Mouse (Mus musculus) right cerebral cortex, postnatal 10 days (tissue): Measurements from ENCODE around the gene Med28.

Experiments
- DNase-seq, 2 experiments: peaks; one replicate each; pipeline ENCODE4 v3.0.0; 2021; ENCODE audit warnings: low spot score in 2 of 2

Gene Med28

DNA sequence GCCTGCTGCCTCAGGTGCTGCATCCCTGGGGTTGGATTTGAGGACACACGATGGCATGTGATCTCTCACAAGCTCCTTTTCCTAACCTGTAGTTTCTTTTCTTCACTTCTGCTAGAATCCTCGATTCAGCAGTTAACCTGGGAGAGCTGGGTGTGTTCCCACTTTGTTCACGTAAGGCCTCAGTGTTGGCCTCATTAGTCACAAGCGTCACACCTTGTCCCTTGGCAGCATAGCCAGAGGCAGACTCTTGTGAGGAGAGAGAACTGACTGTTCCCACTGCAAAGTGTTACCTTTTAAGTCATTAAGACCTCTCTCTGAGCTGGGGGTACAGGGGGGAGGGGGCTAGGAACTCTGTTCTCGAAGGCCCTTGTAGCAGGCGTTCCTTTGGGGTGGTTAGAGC, 7.1 kb upstream of the Med28 start:
- no peak for DNase-seq

DNA sequence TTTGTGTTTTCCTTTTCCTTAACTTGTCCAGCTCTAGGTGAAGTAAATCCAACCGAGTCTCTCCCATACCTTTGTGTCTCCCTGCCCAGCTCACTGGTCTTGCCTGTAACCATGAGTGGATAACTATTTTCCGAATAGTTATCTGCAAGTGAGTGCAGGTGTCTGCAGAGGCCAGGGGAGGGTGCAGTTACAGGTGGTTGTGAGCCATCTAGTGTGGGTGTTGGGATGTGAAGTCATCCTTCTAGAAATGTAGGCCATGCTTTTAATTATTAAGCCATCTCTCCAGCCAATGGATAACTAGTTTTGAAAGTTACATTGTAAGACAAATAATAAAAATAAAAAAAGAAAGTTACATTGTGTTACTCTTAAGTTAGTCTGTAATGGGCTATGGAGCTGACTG, 6.5 kb upstream of the Med28 start:
- DNase-seq = no peak

DNA sequence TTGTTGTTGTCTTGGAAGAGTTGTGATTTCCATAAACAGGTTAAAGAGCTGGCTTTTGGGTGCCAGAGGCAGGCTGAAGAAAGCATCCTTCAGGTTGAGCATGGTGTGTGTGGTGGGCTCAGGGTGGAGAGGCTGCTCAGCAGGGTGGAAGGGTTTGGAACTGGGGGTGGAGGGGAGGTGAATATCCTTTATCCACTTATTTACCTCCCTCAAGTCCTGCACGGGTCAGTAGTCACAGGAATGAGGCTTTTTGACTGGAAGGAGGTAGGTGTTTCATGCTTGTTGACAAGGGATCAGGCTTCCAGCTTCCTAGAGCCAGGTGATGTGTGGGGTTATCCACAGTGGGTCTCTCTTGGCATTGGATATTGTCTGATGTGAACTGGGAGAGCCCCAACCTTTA, 5.4 kb upstream of the Med28 start:
- no peak for DNase-seq

DNA sequence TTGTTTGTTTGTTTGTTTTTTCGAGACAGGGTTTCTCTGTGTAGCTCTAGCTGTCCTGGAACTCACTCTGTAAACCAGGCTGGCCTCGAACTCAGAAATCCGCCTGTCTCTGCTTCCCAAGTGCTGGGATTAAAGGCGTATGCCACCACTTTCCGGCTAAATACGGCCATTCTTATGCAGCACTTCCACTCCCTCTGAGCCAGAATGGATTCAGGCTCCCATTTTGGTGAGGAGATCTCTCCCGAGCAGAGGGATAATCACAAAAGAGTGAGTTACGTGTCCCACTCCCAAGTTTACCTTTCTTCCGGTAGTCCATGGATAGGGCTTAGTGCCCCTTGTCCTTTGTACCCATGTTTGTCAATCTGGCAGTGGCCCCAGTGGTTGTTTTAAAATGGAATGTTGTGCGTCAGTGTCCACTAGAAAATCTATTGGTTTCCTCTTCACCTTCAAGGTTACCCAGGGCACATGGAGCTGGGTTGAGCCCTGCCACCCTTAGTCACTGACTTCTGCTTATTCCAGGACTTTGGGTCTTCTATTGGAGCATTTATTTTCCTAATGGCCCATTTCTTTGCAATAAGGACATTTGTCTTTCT, 4.8 kb upstream of the Med28 start:
- no peak for DNase-seq

DNA sequence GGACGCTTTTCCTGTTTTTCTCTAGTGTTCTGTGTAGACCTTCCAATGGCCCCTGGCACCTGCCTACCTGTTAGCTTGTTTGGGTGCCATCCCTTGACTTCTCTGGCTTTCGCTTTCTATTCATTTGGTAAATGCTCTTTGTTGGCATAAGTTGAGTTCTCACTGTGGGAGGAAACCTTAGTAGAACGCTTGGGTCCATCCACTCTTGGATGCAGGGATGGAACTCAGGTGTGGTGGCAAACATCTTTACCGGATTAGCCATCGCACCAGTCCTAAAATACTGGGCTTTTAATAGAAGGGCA, 731 bp downstream of the Med28 start:
- no peak for DNase-seq

DNA sequence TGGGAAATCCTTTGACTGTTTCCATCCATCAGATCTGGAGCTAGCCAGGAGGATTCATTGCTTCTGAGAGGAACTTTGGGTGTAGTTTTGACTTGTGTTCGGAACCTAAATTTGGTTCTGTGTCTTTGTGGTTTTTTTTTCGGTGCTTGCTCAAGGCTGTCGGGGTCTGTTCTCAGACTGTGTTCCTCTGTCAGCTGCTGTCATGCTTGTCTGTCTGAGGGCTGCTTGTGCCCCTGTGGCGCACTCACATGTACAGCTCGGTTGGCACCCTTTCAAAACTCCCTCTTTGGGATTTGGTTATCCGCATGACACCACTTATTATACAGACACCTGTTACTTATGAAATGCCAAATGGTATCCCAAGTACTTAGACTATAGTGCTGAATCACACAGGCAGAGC, 1.6 kb downstream of the Med28 start:
- DNase-seq = no peak

DNA sequence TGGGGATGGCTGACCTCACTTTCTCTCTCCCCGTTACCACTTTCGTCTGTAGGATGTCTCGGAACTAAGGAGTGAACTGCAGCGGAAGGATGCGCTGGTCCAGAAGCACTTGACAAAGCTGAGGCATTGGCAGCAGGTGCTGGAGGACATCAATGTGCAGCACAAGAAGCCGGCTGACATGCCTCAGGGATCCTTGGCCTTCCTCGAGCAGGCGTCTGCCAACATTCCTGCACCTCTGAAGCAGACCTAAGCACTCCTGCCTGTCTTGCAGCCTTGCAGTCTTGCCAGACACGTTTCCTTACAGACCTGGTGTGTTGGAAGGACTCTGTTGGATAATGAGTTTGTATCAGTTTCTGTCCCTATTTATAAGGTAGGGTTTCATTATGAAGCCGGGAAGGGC, 5.1 kb downstream of the Med28 start:
- no peak for DNase-seq

DNA sequence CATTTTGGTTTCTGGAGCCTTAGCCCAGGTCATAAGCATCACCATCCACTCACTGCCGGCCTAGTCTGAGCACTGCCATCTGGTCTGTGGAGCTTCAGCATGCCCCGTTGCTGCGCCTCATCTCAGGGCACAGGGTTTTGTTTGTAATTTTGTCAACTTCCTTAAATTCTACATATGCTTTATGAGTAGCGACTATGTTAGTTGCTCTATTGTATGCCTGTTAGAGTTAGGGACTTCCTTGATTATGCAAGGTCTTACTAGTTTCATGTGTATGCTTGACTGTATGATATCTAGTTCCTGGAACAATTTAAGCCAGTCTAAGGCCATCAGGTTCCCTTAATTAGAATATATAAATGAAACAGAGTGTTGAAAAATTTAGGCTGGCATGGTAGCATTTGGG, 6.3 kb downstream of the Med28 start:
- DNase-seq = no peak

DNA sequence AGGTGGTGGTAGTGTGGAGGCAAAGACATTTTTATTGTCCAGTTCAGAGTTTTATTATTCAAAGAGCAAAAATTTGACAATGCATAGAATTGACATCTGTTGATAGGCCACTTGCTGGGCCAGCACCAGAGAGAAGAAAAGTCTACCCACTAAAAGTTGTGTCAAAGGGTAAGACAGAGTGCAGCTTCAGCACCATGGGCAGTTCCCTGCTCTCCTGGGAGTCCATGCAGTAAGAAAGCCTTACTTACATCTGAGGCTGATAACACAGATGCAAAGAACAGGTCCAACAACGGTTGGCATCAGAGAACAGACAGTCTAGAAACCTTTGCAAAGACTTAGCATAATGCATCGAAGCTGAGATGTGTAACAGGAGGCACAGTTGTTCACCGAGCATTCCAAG, 9.7 kb downstream of the Med28 start:
- DNase-seq = no peak

DNA sequence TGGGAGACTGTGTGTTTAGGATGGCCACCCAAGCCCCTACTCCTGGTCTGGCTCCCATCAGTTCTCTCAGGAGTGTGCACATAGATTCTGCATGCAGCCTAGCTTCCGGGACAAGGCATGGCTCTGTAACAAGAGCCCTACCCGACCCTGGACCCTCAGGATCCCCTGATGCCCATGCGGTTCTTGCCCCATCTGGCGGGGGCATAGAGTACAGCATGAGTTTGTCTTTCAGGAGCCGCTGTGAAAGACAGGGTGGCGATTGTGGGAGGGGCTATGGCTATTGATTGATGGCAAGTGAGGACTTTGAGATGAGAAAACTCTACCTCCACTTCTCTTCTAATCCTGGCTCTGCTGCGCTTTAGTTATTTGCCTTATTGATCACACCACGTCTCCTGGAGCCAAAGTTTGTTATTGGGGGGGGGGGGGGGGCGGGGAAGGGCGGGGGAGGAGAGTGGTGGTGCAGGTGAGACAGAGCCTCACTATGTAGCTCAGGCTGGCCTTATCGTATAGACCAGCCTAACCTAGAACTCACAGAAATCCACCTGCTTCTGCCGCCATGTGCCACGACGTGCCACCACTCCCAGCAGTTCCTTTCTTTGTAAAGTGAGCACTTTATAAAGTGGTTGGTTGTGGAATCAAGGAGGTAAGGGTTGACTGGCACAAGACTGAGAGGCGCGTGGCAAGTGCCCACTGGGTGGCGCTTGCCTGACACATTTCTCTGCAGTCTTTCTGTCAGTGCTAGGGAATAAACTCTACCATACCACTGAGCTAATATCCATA, 14.5 kb downstream of the Med28 start:
- peak; percentile 58 to 75 for DNase-seq

DNA sequence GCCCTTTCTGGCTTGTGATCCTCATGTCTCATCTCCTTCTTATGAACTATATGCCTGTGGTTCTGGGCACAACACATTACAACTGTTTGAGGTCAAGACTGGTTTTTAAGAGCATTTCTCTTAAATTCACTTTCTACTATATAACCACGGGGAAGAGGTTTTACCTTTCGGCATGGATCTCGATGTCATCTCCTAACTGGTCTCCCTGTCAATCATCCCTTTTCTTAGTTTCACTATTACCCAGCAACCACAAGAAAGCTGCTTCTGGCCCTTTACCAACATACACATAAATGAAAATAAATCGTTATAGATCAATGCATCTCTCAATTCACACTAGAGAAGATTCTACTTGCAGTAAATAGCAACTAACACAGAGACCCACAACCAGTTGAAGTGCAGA, 15.1 kb downstream of the Med28 start:
- DNase-seq = no peak

DNA sequence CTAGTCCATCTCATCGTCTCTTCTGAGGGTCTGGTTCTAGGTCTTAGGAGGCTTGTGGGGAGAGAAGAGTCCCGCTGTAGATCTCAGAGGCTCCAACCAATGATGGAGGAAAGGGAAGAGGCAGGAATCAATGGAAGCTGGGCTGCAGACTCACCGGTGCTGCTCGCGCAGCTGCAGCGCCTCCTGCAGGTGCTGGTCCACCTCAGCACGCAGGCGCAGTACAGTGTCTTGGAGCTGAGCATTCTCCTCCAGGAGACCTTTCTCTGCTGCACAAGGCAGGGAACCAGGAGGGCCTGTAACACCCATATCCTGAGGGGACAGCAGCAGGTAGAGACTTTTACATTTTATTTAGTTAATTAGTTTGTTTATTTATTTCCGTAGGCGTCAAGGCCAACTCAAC, 19.5 kb downstream of the Med28 start:
- DNase-seq = no peak

DNA sequence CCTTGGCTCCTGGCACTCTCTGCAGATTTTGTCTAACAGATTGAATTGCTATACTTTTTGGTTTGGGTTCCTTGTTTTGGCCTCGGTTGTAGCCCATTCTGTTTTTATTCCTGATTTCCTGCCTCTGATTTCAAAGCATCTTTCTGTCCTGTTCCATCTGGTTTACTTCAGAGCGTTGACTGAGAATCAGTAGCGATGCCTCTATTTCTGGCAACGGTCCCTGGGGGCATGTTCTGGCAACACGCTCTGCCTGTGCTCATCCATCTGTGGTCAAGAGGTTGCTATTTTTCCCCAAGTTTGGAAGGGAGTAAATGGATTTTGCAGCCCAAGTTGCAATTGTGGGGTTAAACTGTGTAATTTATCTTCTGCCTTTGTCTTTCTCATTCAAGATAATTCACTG, 23.3 kb downstream of the Med28 start:
- DNase-seq = no peak

DNA sequence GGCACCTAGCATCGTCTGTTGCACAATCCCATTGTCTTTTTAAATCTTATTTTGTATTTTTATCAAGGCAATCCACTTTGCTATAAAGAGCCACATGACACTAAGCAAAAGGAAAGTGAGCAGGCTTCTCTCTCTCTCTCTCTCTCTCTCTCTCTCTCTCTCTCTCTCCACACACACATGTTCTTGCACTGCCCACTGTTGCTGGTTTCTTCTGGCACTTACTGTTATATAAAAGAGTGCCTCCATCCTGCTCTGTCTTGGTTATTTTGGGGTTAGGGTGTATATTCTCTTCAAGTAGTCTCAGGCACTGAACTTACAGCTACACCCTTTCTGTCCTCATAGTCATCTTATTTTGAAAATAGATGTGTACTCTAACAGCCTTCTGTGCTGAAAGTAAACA, 29.6 kb downstream of the Med28 start:
- no peak for DNase-seq

DNA sequence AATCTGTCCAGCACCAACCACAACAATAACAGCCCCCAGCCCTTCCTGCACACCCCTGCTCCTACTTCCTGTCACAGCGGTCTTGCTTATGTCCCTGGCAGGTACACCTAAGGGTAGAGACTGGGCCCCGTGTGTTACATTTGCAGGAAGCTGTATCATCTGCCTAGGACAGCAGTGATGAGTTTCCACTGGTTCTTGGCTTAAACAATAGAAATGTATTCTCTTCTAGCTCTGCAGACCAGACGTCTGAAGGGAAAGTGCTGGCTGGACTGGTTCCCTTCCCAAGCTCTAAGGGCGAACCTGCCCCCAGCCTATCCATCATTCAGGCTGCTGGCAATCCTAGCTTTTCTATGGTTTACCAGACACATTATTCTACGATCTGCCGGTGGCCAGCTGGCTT, 44.0 kb downstream of the Med28 start:
- no peak for DNase-seq

DNA sequence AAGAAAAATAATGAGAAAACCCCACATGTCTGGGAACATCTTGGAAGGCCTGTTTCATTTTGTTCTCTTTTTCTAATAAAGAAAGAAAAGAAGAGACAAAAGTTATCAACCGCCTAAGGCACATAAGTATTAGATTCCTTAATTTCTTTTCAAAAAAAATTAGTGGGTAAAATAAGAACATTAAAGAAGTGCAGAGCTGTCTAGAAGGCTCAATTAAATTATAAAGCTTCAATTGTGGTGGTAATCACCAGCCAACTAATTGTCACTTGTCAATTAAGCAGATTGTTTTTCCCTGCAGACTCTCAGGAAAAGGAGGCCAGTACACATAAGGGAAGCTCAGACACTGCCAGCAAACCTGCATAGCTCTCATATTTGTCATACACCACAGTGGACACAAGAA, 45.8 kb downstream of the Med28 start:
- DNase-seq = no peak

DNA sequence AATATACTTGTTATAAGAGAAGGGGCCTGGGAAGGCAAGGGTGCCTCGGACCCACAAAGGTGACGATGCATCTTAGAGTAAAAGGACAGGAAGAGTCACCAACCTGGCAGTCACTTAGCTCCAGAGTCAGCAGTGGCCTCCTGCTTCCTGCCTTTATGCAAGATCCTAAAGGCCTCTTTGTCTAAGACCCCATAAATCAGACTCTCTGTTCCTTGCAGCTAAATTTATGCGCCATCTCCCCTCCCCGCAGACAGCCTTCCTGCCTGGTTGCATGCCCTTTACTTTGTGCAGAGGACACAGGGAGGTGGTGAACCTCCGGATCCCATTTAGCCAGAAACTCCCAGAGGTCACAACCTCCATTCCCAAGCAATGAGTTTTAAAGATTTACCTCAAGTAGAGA, 52.8 kb downstream of the Med28 start:
- no peak for DNase-seq

DNA sequence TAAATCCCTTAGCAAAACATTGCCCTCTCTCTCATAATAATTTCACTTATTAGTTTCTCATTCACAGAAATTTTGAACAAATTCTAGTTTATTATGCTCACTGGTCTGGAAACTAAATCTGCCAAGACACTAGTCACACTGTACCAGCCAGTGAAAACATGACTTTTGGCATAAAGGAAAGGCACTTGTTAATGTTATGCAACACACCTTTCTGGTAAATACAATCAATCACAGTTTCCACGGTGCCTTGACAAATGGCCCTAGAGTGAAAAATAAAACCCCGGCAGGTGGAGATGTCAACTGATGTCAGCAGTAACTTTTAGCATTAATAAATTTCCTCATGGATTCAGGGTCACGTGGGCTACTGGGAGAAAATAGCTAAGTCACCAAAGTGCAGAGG, 56.7 kb downstream of the Med28 start:
- no peak for DNase-seq

DNA sequence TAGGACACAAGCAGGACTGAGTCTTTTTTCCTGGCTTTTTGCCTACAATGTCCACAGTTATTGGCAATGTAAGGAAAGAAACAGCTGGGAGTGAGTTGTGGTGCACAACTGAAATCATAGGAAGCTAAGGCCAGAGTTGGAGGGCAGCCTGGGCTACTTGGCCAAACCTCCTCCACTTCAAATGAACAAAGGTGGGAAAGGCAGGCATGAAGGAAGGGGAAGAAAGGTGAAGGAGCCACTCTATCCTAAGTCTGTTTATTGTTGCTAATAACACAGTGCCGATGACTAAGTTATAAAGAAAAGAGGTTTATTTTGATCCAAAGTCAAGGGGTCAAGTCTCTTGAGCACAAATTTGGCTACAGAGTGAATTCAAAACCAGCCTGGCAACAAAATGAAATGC, 57.3 kb downstream of the Med28 start:
- no peak for DNase-seq
